Mouse (Mus musculus) ES-E14 (cell line): ENCODE data around the gene Mrps12.

Experiments
- MAFK ChIP-seq: IDR thresholded peaks from 2 replicates; pipeline ENCODE4 v1.6.1; 2014; ENCODE audit warnings: mild to moderate bottlenecking, low read depth, low read length, inconsistent platforms; ENCODE audit not compliant: insufficient read depth
- ZNF384 ChIP-seq: IDR thresholded peaks from 2 replicates; pipeline ENCODE4 v1.6.1; 2012; ENCODE audit warnings: low read depth, low read length, inconsistent platforms

DNA sequence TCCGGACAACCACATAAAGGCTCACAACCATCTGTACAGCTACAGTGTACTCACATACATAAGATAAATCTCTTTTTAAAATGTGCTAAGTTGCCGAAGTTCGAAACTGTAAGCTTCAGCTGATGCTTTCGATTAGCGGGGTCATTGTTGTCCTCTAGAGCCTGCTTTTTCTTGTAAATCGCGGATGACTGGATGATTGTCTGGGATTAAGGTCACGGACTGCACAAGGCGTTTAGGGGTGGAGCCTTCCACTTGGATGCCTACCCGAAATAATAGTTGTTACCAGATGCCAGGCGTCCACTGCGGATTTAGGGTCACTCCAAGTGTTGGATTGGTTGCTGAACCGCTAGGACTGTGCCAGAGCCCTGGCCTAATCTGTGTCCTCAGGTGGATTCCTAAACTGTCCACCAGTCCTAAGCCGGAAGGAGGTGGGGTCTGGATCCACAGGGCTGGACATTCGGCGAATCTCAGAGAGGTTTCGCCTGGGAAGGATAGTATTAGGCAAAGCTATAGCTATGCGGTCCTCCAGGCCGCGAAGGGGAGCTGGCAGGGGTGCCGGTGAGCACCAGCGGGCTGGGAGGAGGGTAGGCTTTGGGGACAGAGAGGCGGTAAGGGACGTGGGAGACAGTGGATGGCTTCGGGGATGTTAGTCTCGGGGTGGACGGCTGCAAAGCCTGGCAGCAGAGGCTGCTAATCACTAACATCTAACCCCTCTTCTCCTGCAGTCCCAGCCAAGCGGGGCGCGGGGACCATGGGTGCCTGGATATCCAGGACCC lies 48.9 kb downstream of the Mrps12 start, which contains the start of gene Fbxo27:
- TF ChIP-seq ZNF384 (no peak), MAFK (no peak)
